Mouse (Mus musculus): ENCODE data around the gene Lipa. TPM values are rescaled to one million over a fixed set of nuclear protein-coding genes. Genes with fewer than 3 reads are reported as not detected.

The Lipa gene
- total RNA-seq, 2 experiments from 2014 or later = 7.0 to 7.3 TPM

DNA sequence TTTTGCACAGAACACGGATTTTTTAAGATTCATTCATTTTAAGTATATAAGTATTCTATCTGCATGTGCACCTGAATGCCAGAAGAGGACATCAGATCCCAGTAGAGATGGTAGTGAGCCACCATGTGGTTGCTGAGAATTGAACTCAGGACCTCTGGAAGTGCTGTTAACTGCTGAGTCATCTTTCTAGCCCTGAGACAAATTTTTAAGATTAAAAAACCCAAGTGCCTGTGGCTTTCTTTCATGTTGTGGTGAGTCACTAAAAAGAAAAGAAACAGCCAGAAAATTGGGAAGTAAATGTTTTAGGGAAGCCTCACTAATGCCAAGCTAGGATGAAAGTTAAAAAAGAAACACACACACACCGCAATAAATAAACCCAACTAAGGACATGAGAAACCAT is 55.6 kb downstream of the Lipa start:
- DNase-seq = no peak
- intact Hi-C loops (cut with DNase I) = no loop called here

DNA sequence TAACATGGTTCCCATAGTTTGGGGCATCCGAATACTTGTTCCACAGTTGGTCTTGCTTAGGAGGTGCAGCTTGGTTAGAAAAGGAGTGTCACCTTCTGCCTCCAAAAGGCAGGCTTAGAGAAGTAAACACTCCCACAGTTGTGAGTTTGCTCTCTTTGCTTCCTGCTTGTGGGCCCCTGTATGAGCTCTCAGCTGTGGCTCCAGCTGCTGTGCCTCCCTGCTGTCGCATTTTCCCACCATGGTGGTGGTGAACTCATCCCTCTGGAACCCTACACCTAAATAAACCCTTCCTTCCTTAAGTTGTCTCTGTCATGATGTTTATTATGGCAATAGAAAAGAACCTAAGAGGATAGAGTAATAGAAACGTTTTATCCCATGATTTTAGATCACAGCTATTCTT is 58.5 kb downstream of the Lipa start:
- no peak for DNase-seq
- intact Hi-C loops (cut with DNase I) = no loop called here

DNA sequence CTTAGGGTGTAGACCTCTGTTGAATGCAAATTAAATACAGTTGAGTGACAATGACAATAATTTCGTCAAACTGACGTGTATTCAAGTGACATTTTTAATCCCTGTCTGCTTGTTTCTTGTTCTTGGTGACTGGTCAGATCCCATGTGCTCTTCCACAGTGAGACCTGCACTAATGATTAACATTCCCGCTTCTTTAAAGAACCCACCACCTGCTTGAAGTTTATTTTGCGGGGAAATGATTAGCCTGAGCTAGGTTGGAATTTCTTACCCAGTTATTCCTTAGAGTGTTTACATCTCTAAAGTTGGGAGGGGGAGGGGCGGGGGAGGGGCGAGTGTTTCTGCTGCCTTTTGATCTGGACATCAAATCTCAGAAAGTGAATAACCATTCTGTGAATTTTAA is 59.1 kb downstream of the Lipa start:
- no peak for DNase-seq
- intact Hi-C loops (cut with DNase I) = no loop called here

DNA sequence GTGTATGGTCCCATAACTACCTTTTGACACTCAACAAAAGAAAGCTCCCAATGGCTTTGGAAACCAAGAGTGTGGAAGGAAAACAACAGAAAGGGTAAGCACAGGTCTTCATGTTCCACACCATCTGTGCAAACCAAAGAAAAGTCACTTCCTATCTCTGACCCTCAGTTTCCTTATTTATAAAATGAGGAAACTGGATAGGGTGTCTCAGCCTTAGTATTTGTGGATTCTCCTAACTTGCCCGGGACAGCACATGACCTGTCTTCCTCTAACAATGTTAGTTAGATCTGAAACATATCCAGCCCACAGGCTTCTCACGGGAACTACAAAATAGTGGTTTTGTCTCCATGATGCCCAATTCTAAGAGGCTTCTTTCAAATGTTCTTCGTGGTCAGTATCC is 62.8 kb downstream of the Lipa start:
- DNase-seq = no peak
- intact Hi-C loops (cut with DNase I) = no loop called here

DNA sequence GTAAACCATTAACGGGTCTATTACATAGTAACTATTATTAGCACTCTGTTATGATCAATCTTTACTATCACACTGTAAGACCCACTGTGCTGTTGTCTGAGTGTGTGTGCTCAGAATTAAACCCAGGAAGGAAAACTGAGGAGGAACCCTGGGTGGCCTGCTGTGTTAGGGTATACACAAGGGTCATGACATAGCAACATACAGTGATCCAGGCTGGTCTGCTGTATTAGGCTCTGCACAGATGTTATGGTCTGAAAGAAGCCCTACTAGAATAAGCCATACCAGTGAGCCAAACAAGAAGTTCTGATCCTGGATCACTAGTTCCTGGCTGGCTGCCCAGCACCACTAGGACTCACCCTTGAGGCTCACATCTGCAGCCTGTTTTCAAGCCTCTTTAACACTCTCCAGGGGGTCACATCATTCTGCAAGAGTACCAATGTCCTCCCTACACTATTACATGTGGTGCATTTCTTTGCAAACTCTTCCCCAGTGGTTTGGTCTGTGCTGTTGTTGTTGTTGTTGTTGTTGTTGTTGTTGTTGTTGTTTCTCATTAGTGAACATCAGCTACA is 65.7 kb downstream of the Lipa start:
- no peak for DNase-seq
- intact Hi-C loops (cut with DNase I) = no loop called here

DNA sequence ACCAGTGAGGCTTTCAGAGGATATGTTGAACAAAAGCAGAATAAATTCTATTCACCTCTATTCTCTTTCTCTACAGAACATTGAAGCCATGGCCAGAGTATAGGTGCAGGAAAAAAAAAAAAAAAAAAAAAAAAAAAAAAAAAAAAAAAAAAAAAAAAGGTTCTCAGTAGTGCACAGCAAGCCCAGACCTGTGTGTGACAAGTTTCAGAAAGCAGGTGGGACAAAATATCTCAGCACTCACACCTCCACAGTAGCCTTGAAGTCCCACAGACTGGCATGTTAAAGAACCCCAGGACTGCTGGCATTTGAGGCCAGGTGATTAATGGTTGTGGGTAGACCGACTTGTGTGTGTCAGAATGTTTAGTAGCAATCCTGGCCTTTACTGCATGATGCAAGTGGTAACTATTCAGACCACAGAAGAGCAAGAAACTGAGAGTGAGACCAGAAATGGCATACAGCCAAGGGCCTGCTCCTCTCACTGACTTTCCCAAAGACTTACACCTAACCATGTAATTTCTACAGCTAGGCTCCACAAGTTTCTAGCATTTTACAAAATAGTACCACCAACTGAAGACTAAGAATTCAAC is 76.4 kb downstream of the Lipa start:
- DNase-seq = no peak
- intact Hi-C loops (cut with DNase I) = loop anchor here (2.0 kb wide), 1 partner anchor 46 kb away; no protein-coding TSS in a partner anchor

DNA sequence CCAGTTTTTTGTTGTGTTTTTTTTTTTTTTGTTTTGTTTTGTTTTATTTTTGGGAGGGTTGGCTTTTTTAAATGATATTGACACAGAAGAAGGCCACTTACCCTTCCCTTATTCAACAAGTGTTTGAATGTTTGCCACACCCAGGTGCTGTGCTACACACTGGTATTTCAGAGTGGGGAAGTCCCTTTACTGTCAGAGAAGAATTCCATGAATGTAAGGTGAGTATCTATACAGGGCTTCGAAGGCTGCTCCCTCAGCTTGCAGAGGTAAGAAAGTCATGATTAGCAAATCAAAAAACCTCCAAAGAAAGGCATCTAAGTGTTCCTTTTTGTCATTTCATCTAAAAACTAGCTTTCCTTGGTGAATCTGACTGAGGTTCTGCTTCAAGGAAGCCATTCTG is 78.4 kb downstream of the Lipa start:
- intact Hi-C loops (cut with DNase I) = no loop called here
- DNase-seq = no peak

DNA sequence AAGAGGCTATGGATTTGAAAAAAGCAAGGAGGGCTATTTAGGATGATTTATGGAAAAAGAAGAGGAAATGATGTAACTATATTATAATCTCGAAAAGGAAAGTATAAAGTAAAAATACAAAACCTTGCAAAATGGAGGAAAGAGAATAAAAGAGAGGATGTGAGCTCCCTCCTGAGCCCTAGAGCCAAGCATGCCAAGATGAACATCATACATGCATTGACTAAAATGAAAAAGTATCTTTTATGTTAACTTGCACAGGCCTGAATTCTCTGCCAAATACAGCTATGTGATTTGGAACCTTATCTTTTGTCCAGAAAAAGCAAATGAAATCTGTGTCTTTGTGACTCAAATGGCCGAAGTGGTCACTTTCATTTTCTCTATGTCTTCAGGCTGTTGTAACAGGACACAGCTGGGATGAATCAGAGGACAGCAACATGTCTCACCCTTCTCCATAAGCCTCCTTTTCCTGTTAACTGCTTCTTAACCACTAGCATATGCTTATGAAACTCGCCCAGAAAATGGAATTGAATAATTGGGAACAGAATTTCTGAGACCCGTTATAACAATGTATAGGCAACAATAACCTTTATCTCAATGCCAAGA is 81.8 kb downstream of the Lipa start:
- DNase-seq = no peak
- intact Hi-C loops (cut with DNase I) = no loop called here

DNA sequence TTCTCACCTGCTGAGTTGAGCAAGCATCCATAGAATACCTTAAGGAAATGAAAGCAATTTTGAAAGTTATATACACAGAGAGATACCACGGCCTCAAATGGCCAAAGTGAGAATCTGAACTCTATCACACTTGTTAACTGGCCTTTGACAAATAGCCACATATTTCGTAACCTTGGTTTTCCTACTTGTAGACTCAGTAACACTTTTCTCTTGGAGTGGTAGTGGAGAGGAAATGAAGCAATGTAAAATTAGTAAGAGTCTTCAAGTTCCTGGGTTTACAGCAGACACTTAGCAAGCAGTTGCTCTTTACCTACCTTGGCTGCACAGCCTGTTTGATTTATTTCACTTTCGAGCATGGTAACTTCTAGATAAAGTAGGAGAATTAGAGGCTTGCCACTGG is 82.5 kb downstream of the Lipa start:
- intact Hi-C loops (cut with DNase I) = no loop called here
- DNase-seq = no peak

Other genes starting within 250 kb of the Lipa start
- gene Fas, start 236.8 kb downstream of the Lipa start, total RNA-seq (2021) = 1 to 10 TPM; 4.6 to 5.0 TPM
- not detected for gene Ch25h, start 52.3 kb downstream of the Lipa start, total RNA-seq (2021)
- gene Ifit2, start 23.2 kb upstream of the Lipa start, total RNA-seq (2021) = 1 to 10 TPM; 1.2 to 1.4 TPM
- 1 to 10 TPM; 1.4 to 2.0 TPM for gene Ifit3, start 56.1 kb upstream of the Lipa start, total RNA-seq (2021)
- gene Ifit1bl1, start 74.5 kb upstream of the Lipa start, total RNA-seq (2021) = not detected
- gene Ifit3b, start 80.5 kb upstream of the Lipa start, total RNA-seq (2021) = under 1 TPM; 0.59 to 0.89 TPM
- gene Ifit1bl2, start 113.3 kb upstream of the Lipa start, total RNA-seq (2021) = under 1 TPM in 1 of 2 experiments, not detected in 1; 0.08 TPM
- gene Ifit1, start 113.4 kb upstream of the Lipa start, total RNA-seq (2021) = under 1 TPM; 0.56 to 0.57 TPM
- gene Slc16a12, start 219.8 kb upstream of the Lipa start, total RNA-seq (2021) = 1 to 10 TPM in 1 of 2 experiments, under 1 TPM in 1; 0.67 to 1.1 TPM

Measured in gastrocnemius, postnatal 36 days (tissue).